Mouse (Mus musculus): ENCODE data around the gene Glipr1l3.
"Not testable (repeated sequence)": the region's sequence is repeated elsewhere in the genome, so short reads cannot be mapped to it uniquely, and the experiment has no call there.

Gene Glipr1l3

DNA sequence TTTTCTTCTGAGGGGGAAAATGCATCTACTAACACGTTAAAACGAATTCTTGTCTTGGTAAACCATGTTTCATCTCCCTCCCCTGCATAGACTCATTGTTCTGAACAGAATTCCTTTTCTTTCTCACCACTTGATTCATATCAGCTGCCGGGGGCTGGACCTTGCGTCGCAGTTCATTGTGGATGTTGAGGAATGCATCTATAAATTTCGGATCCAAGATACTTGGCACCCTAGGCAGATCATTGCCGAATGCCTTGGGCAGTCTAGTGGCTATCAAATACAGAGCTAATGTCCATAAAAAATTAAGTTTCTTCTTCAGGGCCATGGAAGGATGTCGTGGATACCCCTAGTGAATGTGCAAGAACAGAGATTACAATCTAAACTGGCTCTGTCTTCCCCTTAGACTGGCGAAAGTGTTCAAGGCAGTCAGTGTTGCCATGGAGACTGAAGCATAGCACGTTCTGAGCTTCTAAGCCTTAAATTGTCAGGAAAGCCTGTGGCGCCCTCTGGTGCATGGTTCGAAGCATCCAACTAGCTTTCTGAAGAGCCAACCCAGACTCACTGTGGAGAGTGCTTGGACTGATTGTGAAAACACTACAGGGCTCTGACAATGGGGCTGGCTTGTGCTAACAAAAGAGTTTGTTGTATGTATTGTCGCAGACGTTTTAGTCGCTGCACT lies at the start of gene Glipr1l3:
Glipr1l3 (minus strand) TSS at position 446 of the 679 bp plus-strand sequence.
- peak; percentile 71 for DNase-seq

DNA sequence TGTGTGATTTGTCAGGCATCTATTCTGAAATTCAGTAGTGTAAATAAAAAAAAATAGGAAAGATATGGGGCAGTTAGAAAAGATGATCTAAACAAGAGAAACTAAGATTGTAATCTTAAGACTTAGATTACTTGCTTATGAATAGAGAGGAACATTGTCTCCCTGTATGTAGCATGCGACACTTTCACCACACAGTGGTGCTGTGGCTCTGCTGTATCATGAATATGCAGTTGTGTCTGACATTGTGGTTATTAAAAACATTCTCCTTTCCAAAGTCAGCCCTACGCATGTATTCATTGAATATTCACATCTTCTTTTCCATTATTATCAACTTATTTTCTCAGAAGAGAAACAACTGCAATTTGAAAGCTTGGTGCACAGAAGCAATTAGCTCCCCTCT lies 43.3 kb upstream of the Glipr1l3 start:
- peak; percentile 3 for DNase-seq

DNA sequence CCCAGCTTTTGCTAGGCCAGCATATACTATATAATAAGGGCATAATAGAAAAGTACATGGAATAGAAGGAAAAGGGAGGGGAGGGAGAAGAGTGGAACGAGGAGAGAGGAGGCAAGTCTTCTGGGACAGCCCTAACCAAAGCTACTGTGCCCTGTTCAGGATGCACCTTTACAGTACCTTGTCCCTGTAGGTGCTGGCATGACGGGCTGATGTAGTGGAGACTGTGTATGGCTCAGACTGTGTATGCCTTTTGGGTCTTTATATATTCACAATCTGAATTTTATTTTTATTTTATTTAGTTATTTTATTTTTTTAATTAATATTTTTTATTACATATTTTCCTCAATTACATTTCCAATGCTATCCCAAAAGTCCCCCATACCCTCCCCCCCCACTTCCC lies 33.8 kb upstream of the Glipr1l3 start:
- not testable (repeated sequence) for DNase-seq

DNA sequence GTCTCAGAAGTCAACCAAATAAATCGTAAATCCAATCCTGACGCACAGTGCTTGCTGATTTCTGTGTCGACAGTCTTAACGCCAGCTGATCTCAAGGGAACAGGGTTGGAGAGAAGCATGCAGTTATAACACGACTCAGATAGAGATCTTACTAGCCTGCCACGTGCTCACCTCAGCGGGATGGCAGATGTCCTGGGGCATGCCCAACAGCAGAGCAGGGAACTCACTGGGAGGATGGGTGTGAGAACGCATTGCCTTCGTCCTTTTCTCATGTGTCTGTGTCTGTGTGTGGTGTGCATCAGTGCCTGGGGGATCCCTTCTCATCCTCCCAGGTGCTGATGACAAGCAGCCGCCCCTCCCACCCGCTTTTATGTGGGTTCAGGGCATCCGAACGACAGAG lies 16.9 kb upstream of the Glipr1l3 start:
- not testable (repeated sequence) for DNase-seq

DNA sequence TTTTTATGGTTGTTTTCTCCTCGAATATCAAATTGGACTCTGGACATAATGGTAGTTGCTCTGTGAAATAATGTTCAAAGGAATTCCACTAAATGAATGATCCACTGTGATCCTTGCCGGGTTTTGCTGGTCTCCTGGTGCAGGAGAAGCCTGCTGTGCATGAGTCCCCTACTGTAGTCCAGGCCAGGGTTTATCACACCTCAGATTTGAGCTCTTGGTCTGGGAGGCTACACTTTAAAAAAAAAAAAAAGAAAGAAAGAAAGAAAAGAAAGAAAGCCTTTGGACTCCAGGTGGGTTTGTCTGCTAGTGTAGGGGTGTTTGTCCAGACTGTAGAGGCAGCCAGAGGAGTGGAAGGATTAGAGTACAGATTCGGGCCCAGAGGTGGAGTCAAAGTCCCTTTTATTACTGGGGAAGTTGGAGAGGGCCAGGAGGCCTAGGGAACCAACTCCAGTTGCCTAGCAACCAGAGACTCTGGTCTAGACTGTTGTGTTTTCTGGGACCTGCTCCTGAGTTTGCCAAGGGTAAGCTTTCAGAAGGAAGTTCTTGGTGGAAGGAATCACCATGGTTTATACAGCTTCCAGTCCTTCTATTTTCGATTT lies 3.1 kb upstream of the Glipr1l3 start, which contains the start of gene Caps2:
Caps2 (plus strand) TSS at position 454 of the 599 bp plus-strand sequence.
- no peak for DNase-seq

DNA sequence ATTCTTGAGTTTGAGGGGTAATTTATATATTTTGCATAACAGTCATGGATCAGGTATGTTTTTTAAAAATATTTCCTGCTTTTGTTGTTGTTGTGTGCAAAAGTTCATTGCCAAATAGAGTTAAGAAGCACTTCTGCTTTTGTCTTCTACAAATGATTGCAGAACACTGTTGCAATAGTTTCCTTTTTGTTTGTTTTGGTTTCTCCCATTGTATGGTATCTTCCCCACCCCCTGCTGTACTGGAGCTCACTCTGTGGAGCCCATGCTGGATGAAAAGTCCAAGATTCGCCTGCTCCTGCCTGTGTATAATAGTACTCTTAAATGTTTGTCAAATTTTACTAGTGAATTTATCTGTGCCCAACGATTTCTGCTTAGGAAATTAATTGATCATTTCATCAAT lies 20.3 kb downstream of the Glipr1l3 start:
- DNase-seq: no peak

DNA sequence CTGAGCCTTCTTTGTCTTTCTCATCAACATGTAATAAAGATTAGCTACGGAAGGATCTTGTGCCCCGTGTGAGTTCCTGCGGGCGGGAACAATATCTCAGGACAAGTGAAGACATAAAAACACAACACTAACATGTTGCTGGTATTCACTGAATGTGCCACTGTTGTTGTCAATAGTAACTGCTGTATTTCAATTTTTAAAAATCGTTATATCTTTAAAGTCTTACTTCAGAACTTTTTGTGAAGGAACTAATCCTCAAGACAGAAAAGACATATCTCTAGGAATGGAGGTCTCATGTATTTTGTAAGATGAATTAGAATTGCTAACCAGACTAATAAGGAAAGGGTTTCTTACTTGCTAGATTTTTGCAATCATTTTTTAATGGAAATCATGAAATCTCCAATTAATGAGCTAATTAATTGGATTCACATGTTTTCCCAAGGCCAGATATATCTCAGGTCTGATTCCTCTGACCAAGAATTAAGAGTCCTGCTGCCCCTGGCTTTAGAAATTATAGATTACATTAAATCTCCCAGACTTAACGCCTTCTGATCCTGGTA lies 21.2 kb downstream of the Glipr1l3 start:
- DNase-seq: no peak

DNA sequence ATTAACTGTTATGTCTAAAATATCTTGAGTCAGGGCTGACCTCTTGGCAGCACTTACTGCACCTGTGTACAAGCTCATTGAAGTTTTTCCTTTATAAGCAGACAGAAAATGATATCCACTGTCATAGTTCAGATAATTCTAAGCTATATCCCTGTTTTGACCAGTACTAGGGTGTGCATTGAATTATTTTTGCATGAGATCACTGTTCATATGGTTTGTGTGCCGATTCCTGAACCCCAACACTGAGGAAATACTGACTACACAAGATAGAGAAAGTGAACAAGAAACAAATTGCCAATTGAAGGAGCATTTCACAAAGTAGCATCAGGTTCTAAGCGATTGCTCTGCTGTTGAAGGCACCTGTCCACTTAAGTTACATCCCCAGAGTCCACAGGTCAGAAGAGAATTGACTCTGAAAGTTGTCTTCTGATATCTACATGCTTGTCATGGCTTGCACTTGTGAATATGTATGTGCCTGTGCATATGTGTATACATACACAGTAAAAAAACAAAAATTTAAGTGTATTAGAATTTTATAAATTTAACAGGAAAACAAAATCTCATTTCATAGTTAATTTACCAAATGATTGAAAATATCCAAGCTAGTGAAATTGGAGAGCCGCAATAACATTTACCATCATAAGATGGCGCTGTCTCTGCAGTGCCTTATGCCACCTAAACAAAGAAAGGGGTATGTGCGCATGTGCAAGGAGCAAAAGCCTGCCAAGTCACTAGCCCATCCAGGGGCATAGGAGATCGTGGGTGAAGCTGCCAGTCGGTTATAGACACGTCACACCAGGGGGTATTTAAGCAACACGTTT lies 21.9 kb downstream of the Glipr1l3 start:
- peak; percentile 12 for DNase-seq

DNA sequence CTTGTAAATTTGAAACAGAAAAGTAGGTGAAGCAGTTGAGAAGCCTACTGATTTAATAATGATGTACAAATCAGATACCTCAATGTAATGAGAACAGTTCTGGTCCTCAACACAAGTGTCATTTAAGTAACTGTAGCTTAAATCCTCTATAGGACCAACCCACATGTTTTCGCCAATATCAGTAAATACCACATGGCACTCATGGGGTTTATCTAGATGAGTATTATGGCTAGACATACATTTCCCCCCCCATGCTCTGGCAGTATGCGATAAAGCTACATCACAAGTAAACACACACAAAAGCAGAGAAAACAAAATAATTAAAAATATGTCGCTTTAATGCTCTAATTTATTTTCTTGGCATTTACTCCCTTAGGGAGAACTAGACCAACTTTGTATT lies 27.9 kb downstream of the Glipr1l3 start:
- DNase-seq: no peak

DNA sequence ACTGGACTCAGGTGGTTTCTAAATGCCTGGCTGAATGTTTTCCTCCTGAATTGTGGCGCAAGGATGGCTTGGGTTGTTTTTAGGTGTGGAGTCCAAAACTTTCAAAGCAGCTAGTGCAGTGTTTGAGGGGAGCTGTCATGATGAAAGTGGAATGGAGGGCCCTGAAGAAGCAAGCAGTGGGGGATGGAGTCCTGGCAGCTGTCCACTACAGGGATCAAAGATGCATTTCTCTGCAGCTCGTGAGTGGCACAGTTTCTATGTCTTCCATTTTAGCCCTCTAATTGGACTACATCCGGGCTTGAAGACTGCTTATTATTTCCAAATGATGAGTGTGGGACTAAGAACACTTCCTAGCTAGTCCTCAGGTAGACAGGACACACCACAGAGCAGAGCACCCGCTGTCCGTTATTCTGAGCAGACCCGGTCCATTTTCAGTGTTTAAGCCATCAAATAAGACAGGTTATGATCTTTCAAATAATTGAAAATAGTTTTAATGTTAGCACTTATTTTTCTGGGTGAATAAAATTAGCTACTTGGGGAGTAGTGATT lies 32.4 kb downstream of the Glipr1l3 start:
- not testable (repeated sequence) for DNase-seq

DNA sequence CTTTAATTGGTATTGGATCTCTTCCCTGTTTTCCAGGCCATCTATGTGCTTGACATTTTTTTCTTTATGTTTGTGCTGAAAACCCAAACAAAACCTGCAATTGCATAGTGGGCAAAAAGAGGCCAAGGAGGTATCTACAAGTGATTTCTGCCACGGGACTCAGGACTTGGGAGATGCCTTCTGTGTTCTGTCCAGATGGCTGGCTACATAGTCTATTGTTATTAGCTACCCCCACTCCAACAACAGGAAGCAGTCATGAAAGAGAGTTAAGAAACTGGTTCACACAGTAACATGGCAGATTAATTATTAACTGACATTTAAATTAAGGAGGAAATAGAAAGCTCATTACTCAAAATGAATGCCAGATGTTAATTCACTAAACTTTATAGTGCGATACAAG lies 35.0 kb downstream of the Glipr1l3 start:
- not testable (repeated sequence) for DNase-seq

DNA sequence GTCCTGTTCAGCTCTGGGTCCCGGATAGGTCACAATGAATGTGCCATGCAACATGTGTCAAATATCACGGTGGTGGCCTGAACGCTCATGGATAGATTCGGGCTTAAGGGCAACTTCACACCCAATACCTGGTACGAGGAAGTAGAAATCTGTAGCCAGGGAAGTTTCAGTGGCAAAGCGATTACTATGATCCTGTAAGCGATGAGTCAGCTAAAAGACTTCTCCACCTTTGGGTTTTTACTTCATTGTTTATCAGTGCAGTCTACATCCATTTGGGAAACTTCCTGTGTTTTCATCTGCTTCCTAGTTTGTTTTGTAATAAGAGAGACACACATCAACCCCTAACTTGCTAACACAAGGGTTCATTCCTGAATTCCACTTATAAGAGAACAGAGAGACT lies 49.7 kb downstream of the Glipr1l3 start:
- no peak for DNase-seq

DNA sequence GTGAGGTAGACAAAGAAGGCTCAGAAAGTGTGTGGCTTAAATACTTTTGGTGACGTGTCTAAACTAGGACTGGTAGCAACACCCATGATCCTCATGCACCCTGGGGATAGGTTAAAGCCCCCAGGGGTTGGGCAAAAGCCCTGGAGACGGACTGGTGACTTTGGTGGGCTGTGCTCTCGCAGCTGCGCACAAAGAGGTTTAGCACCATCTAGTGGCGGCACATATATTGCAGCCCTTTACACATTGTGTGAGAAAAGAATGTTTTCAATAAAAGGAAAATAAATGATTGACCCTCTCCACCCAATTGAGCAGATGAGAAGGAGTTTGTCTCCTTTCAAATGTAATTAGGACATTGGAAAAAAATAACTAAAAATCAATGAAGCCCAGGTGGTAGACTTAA lies 54.3 kb downstream of the Glipr1l3 start:
- peak; percentile 69 for DNase-seq

Data from lung, postnatal 14 days (tissue).